Mouse (Mus musculus): Measurements from ENCODE around the gene Agtr1b. TPM values are rescaled to one million over a fixed set of nuclear protein-coding genes. Genes with fewer than 3 reads are reported as not detected.

The Agtr1b gene
- polyA plus RNA-seq, 1 experiment: 0.08 TPM

DNA sequence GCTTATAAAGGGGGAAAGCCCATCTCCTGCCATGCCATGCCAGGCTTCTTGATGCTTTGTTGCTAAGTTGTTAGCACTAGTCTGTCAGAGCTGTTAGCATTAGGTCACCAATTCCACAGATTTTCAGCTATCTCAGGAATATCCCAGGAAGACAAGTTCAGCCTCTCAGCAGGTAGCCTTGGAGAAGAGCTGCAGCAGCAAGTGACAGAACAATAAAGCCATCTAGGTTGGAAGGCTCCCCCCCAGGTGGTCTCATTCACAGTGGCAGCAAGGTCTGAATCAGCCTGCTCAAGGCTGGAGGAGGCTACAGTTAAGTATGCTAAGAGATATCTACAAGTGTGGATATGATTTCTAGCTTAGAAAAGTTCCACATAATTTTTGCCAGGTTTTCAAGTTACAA is 75.6 kb downstream of the Agtr1b start:
- TF ChIP-seq POLR2A (IDR thresholded peaks at IDR 0.05; ENCODE audit: borderline replicate concordance, extremely low read depth, insufficient read depth, insufficient read length, poor library complexity, severe bottlenecking) (no peak), CTCF (IDR thresholded peaks at IDR 0.05; ENCODE audit: borderline replicate concordance, extremely low read depth, insufficient read depth, insufficient read length) (no peak)

DNA sequence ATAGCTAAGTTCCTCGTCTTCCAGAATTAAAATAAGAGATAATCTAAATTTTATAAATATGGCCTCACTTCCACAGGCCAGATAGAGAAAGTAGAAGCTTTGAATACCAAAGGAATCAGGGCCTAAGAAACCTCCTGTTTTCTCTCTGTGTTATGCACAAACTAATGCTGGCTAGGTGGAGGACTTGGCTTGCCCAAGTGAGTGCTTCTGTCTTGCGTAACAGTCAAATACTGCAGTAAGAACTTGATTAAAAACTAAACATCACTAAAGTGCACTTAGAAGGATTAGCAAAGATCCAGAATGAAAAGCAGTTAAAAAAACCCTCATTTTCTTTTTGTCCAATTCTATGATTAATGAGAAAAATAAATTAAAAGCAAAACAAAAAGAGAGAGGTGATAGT is 78.2 kb downstream of the Agtr1b start:
- DNase-seq (ENCODE audit: low read depth): no peak
- no peak for TF ChIP-seq CTCF (IDR thresholded peaks at IDR 0.05; ENCODE audit: borderline replicate concordance, extremely low read depth, insufficient read depth, insufficient read length)
- TF ChIP-seq POLR2A (IDR thresholded peaks at IDR 0.05; ENCODE audit: borderline replicate concordance, extremely low read depth, insufficient read depth, insufficient read length, poor library complexity, severe bottlenecking): no peak

More for the DNA sequence above, 75.6 kb downstream of the Agtr1b start:
- no peak for DNase-seq (ENCODE audit: low read depth)

DNA sequence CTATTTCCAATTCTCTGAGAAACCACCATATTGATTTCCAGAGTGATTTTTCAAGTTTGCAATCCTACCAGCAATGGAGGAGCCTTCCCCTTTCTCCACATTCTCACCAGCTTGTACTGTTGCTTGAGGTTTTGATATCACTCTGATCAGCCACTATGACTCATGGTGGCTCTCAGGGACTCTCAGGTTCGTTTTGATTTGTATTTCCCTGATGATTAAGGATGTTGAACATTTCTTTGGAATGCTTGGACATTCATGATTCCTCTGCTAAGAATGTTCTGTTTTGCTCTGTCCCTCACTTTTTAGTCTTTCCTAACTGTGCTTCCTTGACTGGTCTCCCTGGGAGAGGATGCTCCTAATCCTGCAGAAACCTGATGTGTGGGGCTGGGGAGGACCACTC is 85.2 kb downstream of the Agtr1b start:
- no peak for DNase-seq (ENCODE audit: low read depth)
- TF ChIP-seq CTCF (IDR thresholded peaks at IDR 0.05; ENCODE audit: borderline replicate concordance, extremely low read depth, insufficient read depth, insufficient read length) (no peak), POLR2A (IDR thresholded peaks at IDR 0.05; ENCODE audit: borderline replicate concordance, extremely low read depth, insufficient read depth, insufficient read length, poor library complexity, severe bottlenecking) (no peak)

DNA sequence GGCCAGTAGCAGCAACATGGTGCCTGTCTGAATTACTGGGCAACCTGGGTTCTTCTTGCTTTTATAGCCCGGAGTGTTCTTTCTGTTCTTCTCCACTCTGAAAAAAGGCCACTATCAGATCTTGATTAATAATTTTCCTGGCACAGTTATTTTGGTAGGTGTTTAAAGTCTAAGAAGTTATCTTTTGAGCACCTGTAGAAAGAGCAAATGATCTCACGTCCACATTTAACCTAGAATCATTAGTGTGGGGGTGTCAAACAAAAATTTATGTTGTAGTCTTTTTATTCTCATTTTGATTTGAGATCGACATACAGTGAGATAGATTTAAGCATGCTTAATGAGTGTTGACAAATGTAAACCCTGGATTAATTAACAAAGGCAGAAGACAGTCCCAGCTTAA is 91.3 kb downstream of the Agtr1b start, which contains the start of gene Cpb1:
Cpb1 (minus strand) TSS at position 101 of the 400 bp plus-strand sequence.
- TF ChIP-seq CTCF (IDR thresholded peaks at IDR 0.05; ENCODE audit: borderline replicate concordance, extremely low read depth, insufficient read depth, insufficient read length) (no peak), POLR2A (IDR thresholded peaks at IDR 0.05; ENCODE audit: borderline replicate concordance, extremely low read depth, insufficient read depth, insufficient read length, poor library complexity, severe bottlenecking) (no peak)
- no peak for DNase-seq (ENCODE audit: low read depth)

Other genes with a start within 250 kb of the Agtr1b start
- gene Gyg, start 211.9 kb downstream of the Agtr1b start, polyA plus RNA-seq (2012; rRNA removed): 20.4 and 28.5 TPM in 2 replicates
- 2.2 and 4.4 TPM in 2 replicates for gene Cpa3, start 125.0 kb downstream of the Agtr1b start, polyA plus RNA-seq (2012; rRNA removed)
- 0.05 and 0.08 TPM in 2 replicates for gene Cpb1, start 91.4 kb downstream of the Agtr1b start, polyA plus RNA-seq (2012; rRNA removed)